Mouse (Mus musculus): Measurements from ENCODE around the gene Sytl3.
"Not testable (repeated sequence)": the region's sequence is repeated elsewhere in the genome, so short reads cannot be mapped to it uniquely, and the experiment has no call there.

Sytl3 gene

GRCm38 (mm10) chr17:6691596-6691995 lies 32.7 kb downstream of the Sytl3 start:
- peak; percentile 65 to 73 for DNase-seq (ENCODE audit: low spot score in 2 of 2)

GRCm38 (mm10) chr17:6695712-6696111 lies 36.8 kb downstream of the Sytl3 start:
- not testable (repeated sequence) for DNase-seq (ENCODE audit: low spot score in 2 of 2)

GRCm38 (mm10) chr17:6696521-6696920 lies 37.6 kb downstream of the Sytl3 start:
- not testable (repeated sequence) for DNase-seq (ENCODE audit: low spot score in 2 of 2)

GRCm38 (mm10) chr17:6697224-6697775 lies 38.4 kb downstream of the Sytl3 start:
- peak; percentile 43 to 44 for DNase-seq (ENCODE audit: low spot score in 2 of 2)

- DNase-seq (ENCODE audit: low spot score in 2 of 2): not testable (repeated sequence)
Measured at GRCm38 (mm10) chr17:6699502-6699901, 40.6 kb downstream of the Sytl3 start.

- not testable (repeated sequence) for DNase-seq (ENCODE audit: low spot score in 2 of 2)
Measured at GRCm38 (mm10) chr17:6700077-6700476, 41.2 kb downstream of the Sytl3 start.

- DNase-seq (ENCODE audit: low spot score in 2 of 2): not testable (repeated sequence)
Measured at GRCm38 (mm10) chr17:6702625-6703221, 43.8 kb downstream of the Sytl3 start.

- DNase-seq (ENCODE audit: low spot score in 2 of 2): not testable (repeated sequence)
Measured at GRCm38 (mm10) chr17:6703381-6704270, 44.7 kb downstream of the Sytl3 start.

GRCm38 (mm10) chr17:6706448-6706847 lies 47.6 kb downstream of the Sytl3 start:
- DNase-seq (ENCODE audit: low spot score in 2 of 2): not testable (repeated sequence)

GRCm38 (mm10) chr17:6707422-6707821 lies 48.5 kb downstream of the Sytl3 start:
- DNase-seq (ENCODE audit: low spot score in 2 of 2): not testable (repeated sequence)

GRCm38 (mm10) chr17:6708194-6708593 lies 49.3 kb downstream of the Sytl3 start:
- not testable (repeated sequence) for DNase-seq (ENCODE audit: low spot score in 2 of 2)

- DNase-seq (ENCODE audit: low spot score in 2 of 2): not testable (repeated sequence)
Measured at GRCm38 (mm10) chr17:6713483-6713882, 54.6 kb downstream of the Sytl3 start.

- DNase-seq (ENCODE audit: low spot score in 2 of 2): not testable (repeated sequence)
Measured at GRCm38 (mm10) chr17:6713944-6714343, 55.1 kb downstream of the Sytl3 start.

GRCm38 (mm10) chr17:6727996-6728610 lies 69.2 kb downstream of the Sytl3 start:
- no peak for DNase-seq (ENCODE audit: low spot score in 2 of 2)

GRCm38 (mm10) chr17:6729244-6729742 lies 70.4 kb downstream of the Sytl3 start:
- no peak for DNase-seq (ENCODE audit: low spot score in 2 of 2)

GRCm38 (mm10) chr17:6731132-6731531 lies 72.2 kb downstream of the Sytl3 start:
- no peak for DNase-seq (ENCODE audit: low spot score in 2 of 2)

- DNase-seq (ENCODE audit: low spot score in 2 of 2): no peak
Measured at GRCm38 (mm10) chr17:6731634-6732033, 72.7 kb downstream of the Sytl3 start.

GRCm38 (mm10) chr17:6732665-6733064 lies 73.8 kb downstream of the Sytl3 start:
- no peak for DNase-seq (ENCODE audit: low spot score in 2 of 2)

- DNase-seq (ENCODE audit: low spot score in 2 of 2): no peak
Measured at GRCm38 (mm10) chr17:6733322-6733875, 74.5 kb downstream of the Sytl3 start.

- no peak for DNase-seq (ENCODE audit: low spot score in 2 of 2)
Measured at GRCm38 (mm10) chr17:6734746-6735441, 76.0 kb downstream of the Sytl3 start.
